Mouse (Mus musculus) kidney, embryonic 16.5 days (tissue): Measurements from ENCODE around the gene Spata2. TPM values are rescaled to one million over a fixed set of nuclear protein-coding genes. Genes with fewer than 3 reads are reported as not detected.

Source experiments
- ATAC-seq: fragments of 200-750 bp; cut with Nextera tagmentation; 2 replicates; pipeline ENCODE4 v1.8.0; 2017; ENCODE audit warnings: moderate TSS enrichment; ENCODE audit not compliant: low FRiP score, low TSS enrichment
- H3K27ac ChIP-seq: fragments of 300-500 bp; sonication (generic); 2 replicates; pipeline ENCODE4 v1.5.1; 2014; ENCODE audit warnings: low read length
- H3K27me3 ChIP-seq: fragments of 300-500 bp; sonication (generic); 2 replicates; pipeline ENCODE4 v1.6.1; 2014; ENCODE audit warnings: low read length, control low read depth, mixed read lengths; ENCODE audit not compliant: insufficient read depth
- H3K36me3 ChIP-seq: fragments of 300-500 bp; sonication (generic); 2 replicates; pipeline ENCODE4 v1.6.1; 2014; ENCODE audit warnings: low read length, control low read depth, mixed read lengths; ENCODE audit not compliant: insufficient read depth
- H3K4me1 ChIP-seq: fragments of 300-500 bp; sonication (generic); 2 replicates; pipeline ENCODE4 v1.6.1; 2014; ENCODE audit warnings: low read length, control low read depth, mixed read lengths; ENCODE audit not compliant: insufficient read depth
- H3K4me2 ChIP-seq: fragments of 300-500 bp; sonication (generic); replicated peaks from 2 replicates; pipeline ENCODE4 v1.6.1; 2014; ENCODE audit warnings: low read depth, low read length
- H3K4me3 ChIP-seq: fragments of 300-500 bp; sonication (generic); 2 replicates; pipeline ENCODE4 v1.5.1; 2014; ENCODE audit warnings: mild to moderate bottlenecking, low read length
- H3K9ac ChIP-seq: fragments of 300-500 bp; sonication (generic); replicated peaks from 2 replicates; pipeline ENCODE4 v1.6.1; 2014; ENCODE audit warnings: low read length
- H3K9me3 ChIP-seq: fragments of 300-500 bp; sonication (generic); 2 replicates; pipeline ENCODE4 v1.6.1; 2016; ENCODE audit warnings: low read length, control low read depth
- WGBS: fragments of 180-500 bp; shearing (Covaris S2); extraction: QIAGEN DNeasy Blood & Tissue Kit; methylation state at CpG from one replicate; pipeline ENCODE4 v1.1.7; 2014; 5-methylcytosine and 5-hydroxymethylcytosine counted together
- polyA plus RNA-seq: library from polyadenylated mRNA; unstranded; fragments of >200 nt; fragmentation: Nextera tagmentation; extraction: Ambion mirVana; gene quantifications from 2 replicates; pipeline ENCODE4 v1.2.1, GENCODE M21; 2015

The Spata2 gene
- polyA plus RNA-seq, 1 experiment from 2014 or later = 18.3 TPM

DNA sequence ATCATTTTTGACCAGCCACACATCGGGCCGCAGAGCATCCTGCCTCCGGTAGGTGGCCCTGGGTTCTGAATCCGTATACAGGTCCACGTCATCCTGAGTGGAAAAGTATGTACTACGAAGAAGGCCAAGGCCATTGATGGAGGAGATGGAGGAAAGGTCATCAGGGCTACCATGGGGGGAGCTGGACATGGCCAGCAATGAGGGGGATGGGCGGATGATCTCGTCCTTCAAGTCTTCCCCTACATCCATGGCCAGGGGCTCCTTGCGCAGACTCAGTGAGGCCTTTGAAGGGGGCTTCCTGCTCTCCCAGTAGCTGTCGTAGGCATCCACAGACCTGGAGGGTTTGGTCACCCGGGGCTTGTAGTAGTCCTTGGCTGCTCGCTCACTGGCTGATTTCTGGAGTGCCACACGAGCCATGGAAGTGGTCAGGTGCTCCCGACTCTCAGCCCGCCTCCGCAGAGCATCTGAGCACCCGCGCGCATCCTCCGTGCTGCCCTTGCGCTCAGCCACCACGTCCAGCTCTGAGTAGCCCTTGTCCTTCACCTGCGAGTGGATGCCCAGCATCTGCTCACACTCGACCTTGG, 8.8 kb downstream of the Spata2 start:
- H3K4me3 ChIP-seq = no peak overlapping the region
- no peak for ATAC-seq
- no peak overlapping the region for H3K9ac ChIP-seq
- peaks cover 3% of the 10 kb centered on the region; the same call in 1 of the 2 replicates for H3K4me1 ChIP-seq
- peaks cover 30% of the 10 kb centered on the region for H3K36me3 ChIP-seq
- no peak overlapping the region for H3K27ac ChIP-seq
- no peaks in the 10 kb centered on the region for H3K27me3 ChIP-seq
- WGBS = 93% methylated on average over 24 of the region's 24 CpGs
- H3K4me2 ChIP-seq = no peak overlapping the region
- no peaks in the 10 kb centered on the region for H3K9me3 ChIP-seq

DNA sequence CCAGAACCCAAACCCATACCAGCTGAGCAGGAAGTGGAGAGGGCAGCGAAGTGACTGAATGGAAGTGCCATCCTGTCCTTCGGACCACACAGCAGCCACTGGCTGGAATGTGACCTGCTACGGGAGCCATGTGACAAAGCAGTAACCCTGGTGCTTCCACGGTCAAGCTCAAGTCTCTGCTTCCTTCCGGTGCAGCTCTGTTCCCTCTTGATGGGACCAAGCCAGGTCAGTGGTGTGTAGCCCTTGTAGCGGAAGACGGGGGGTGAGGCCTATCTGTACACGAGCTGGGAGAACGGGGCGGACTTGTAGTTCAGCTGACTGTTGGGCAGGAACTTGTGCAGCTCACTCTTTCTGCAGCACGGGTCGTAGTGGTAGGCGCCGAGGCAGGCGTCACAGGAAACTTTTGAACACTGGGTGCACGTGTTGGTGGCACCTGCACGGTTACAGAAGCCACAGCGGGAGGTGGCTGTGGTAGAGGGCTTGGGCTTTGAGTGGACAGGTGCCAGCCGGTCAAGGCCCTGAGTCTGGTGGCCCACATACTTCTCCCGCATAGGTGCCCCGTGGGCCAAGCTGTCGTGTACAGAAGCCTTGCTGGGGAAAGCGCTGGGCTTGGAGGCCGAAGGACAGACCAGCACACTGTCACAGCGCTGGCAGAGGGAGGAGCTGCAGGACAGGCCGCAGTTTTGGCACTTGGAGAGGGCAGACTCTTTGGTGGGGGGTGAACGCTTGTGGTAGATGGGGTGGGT, 9.4 kb downstream of the Spata2 start:
- H3K27me3 ChIP-seq = no peaks in the 10 kb centered on the region
- H3K9ac ChIP-seq = no peak overlapping the region
- H3K36me3 ChIP-seq = peaks cover 27% of the 10 kb centered on the region
- 91% methylated on average over 27 of the region's 27 CpGs for WGBS
- no peaks in the 10 kb centered on the region for H3K9me3 ChIP-seq
- no peak for ATAC-seq
- H3K27ac ChIP-seq = no peak overlapping the region
- H3K4me2 ChIP-seq = no peak overlapping the region
- no peak overlapping the region for H3K4me3 ChIP-seq
- H3K4me1 ChIP-seq = no peaks in the 10 kb centered on the region

DNA sequence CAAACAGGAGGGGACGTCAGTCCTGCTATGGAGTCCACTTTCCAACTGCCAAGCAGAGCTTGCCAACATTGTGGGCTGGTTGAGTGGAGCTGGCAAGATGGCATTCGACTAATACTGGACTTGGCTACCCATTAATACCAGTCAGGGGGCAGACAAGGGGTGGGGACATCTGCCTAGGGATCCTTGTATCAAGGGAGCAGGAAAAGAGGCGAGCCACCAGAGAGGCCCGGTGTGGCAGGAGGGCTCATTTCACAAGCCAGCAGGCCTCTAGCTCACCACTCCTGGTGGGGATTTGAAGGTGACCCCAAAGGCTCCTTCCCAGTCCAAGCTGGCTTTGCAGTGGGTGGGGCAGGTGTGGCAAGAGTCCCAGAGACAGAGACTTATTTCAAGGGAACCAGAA, 10.0 kb downstream of the Spata2 start:
- Histone ChIP-seq H3K4me2 (no peak overlapping the region), H3K9ac (no peak overlapping the region), H3K4me3 (no peak overlapping the region), H3K36me3 (peaks cover 27% of the 10 kb centered on the region), H3K27me3 (no peaks in the 10 kb centered on the region), H3K9me3 (no peaks in the 10 kb centered on the region), H3K4me1 (no peaks in the 10 kb centered on the region), H3K27ac (no peak overlapping the region)
- ATAC-seq = no peak
- 92% methylated on average over 4 of the region's 4 CpGs for WGBS

DNA sequence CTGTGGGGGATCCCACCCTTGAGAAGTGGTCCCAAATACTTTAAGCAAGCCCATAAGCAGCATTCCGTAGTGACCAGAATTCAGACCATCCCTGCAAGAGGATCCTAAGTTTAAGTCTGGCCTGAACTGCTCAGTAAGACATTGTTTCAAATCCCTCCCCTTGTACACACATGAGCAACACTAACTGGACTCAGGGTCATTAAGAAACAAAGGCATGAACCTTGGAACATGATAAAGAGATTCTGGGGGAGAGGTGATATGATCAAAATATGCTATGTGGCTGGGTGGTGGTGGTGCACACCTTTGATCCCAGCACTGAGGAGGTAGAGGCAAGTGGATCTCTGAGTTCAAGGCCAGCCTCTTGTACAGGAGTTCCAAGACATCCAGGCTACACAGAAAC, 13.2 kb downstream of the Spata2 start:
- H3K27ac ChIP-seq = no peak overlapping the region
- H3K4me2 ChIP-seq = no peak overlapping the region
- H3K4me3 ChIP-seq = no peak overlapping the region
- H3K9me3 ChIP-seq = no peaks in the 10 kb centered on the region
- 88% methylated on average over 1 of the region's 1 CpGs for WGBS
- H3K36me3 ChIP-seq = peaks cover 33% of the 10 kb centered on the region
- no peak for ATAC-seq
- H3K27me3 ChIP-seq = no peaks in the 10 kb centered on the region
- no peak overlapping the region for H3K9ac ChIP-seq
- peaks cover 17% of the 10 kb centered on the region for H3K4me1 ChIP-seq

DNA sequence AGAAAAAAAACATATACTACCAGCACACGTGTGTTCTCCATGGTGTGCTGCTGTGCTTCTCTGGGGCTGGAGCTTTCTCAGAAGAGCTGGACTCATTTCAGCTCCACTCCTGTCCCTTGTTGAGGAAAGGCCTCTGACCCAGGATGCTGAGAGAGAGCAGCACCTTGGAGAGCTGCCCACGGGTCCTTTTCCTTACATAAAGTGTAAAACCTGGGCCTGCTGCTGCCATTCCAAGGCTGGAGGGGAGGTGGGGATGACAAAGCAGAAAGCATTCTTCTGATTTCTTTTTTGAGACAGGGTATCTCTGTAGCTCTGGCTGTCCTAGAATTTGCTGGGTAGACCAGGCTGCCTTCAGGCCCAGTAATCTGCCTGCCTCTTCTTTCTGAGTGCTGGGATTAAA, 14.6 kb downstream of the Spata2 start:
- peaks cover 17% of the 10 kb centered on the region for H3K4me1 ChIP-seq
- no peak overlapping the region for H3K4me2 ChIP-seq
- H3K36me3 ChIP-seq = peaks cover 35% of the 10 kb centered on the region
- no peak overlapping the region for H3K4me3 ChIP-seq
- no peak overlapping the region for H3K9ac ChIP-seq
- H3K9me3 ChIP-seq = no peaks in the 10 kb centered on the region
- ATAC-seq = no peak
- H3K27me3 ChIP-seq = no peaks in the 10 kb centered on the region
- no peak overlapping the region for H3K27ac ChIP-seq
- 44% methylated on average over 2 of the region's 2 CpGs for WGBS

DNA sequence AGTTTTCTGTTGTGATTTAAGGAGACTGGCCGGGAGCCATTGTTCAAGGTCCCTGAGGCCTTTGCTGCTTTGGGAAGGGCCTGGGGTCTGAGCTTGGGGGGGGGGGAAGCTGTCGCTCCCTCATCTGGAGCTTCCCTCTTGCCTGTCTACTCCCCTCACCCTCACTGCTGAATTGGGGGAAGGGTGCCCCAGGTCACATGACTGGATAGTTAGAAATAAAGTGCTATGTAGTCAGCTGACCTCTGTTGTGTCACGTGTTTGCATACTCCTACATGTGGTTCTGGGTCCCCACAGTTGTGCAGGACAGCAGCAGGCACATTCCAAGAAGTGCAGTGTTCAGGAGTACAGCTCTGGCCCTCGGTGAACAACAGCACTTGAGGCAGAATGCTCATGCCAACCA, 15.9 kb downstream of the Spata2 start:
- no peaks in the 10 kb centered on the region for H3K9me3 ChIP-seq
- peak; percentile 50 for ATAC-seq
- peak overlapping the region; percentile 20; the same call in 1 of the 2 replicates for H3K9ac ChIP-seq
- peaks cover 37% of the 10 kb centered on the region for H3K36me3 ChIP-seq
- no peak overlapping the region for H3K4me3 ChIP-seq
- peak overlapping the region; percentile 89 for H3K27ac ChIP-seq
- 0 out of 2 replicates have a peak overlapping the region, but pooled peaks have one; percentile 23 for H3K4me2 ChIP-seq
- 58% methylated on average over 4 of the region's 4 CpGs for WGBS
- no peaks in the 10 kb centered on the region for H3K27me3 ChIP-seq
- H3K4me1 ChIP-seq = peaks cover 17% of the 10 kb centered on the region

DNA sequence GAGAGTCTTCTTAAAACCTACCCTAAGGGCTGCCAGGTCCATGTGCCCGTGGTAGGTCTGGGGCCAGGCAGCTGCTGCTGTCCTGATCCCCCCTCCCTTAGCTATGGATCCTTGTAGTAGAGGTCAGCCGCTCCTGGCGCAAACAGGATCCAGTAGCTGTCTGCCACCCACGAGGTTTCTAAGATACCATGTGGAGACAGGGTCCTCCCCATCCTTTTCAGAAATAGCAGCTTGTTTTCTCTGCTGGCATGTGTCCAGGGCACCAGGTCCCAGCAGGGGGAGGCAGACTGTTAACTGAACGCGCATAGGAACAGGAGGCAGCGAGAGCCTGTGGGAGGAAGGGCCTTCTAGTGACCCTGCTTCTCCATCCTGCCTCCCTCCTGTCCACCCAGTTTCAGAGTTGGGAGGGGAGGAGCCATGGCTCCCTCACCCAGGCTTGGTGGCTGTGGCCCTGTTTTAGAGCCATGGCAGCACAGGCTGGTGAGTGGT, 16.4 kb downstream of the Spata2 start:
- Histone ChIP-seq H3K4me1 (peaks cover 17% of the 10 kb centered on the region), H3K9me3 (no peaks in the 10 kb centered on the region), H3K36me3 (peaks cover 42% of the 10 kb centered on the region), H3K9ac (peak overlapping the region; percentile 20; the same call in 1 of the 2 replicates), H3K27me3 (no peaks in the 10 kb centered on the region), H3K4me3 (no peak overlapping the region), H3K4me2 (0 out of 2 replicates have a peak overlapping the region, but pooled peaks have one; percentile 23), H3K27ac (peak overlapping the region; percentile 89)
- 7% methylated on average over 7 of the region's 7 CpGs for WGBS
- ATAC-seq = peak; percentile 93

DNA sequence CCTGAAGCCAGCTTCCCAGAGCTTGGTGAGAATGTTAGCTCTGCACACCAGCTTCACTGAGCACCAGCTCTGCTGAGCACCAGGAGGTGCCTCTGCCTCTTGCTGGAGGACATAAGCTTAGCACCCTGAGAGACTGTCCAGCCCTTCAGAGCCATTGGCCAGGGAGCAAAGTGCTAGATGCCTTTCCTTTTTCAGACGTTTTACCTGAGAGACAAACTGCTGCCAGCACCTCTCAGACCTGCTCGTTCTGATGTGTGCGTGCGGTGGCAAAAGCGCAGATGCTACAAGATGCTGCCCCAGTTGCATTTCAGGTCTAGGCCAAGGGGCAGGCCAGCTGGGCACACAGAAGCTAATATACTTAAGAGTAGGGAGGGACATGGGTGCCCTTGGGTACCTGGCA, 17.1 kb downstream of the Spata2 start:
- Histone ChIP-seq H3K9me3 (no peaks in the 10 kb centered on the region), H3K27ac (peak overlapping the region; percentile 89), H3K4me2 (no peak overlapping the region), H3K27me3 (no peaks in the 10 kb centered on the region), H3K4me3 (no peak overlapping the region), H3K36me3 (peaks cover 42% of the 10 kb centered on the region), H3K9ac (peak overlapping the region; percentile 20; the same call in 1 of the 2 replicates), H3K4me1 (peaks cover 17% of the 10 kb centered on the region)
- ATAC-seq = 0 out of 2 replicates have a peak, but pooled peaks have one; percentile 13
- 81% methylated on average over 5 of the region's 5 CpGs for WGBS

DNA sequence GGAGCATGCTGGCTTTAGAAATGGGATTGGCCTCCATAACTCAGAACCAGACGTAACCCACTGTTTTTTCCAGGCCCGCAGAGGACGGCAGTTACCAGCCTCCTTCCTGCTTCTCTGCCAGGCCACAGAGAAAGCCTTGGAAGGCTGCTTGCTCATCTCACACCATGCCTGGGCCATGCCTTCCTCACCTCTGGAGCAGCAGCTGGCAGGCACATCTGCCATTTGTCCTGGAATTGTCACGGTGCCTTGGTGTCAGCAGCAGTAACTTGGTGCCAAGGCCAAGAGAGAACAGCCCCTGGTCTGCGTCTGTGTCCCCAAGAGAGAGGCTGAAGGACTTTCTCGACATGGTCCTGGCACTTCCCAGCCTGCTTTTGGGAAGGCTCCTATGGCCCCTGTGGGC, 18.5 kb downstream of the Spata2 start:
- Histone ChIP-seq H3K4me1 (peaks cover 17% of the 10 kb centered on the region), H3K4me2 (no peak overlapping the region), H3K36me3 (peaks cover 51% of the 10 kb centered on the region), H3K27ac (no peak overlapping the region), H3K9ac (no peak overlapping the region), H3K27me3 (no peaks in the 10 kb centered on the region), H3K9me3 (no peaks in the 10 kb centered on the region), H3K4me3 (no peak overlapping the region)
- 83% methylated on average over 6 of the region's 6 CpGs for WGBS
- no peak for ATAC-seq

DNA sequence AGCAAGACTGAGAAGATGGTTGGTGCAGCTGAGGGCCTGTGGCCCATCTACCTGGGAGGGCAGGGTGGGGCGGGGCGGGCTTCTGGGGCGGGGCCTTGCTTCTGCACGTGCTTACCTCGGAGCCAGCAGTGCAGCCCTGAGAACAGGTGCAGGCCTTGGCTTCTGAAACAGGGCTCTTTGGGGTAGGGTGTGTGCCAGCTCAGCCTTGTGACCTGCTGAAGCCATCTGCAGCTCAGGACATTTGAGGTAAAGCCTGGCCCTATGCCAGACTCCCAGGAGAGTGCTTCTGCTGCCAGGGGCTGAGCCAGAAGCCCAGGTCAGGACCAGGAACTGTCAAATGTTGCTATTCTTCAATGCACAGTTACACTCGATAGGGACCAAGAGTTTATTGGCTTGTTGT, 21.1 kb downstream of the Spata2 start:
- H3K4me2 ChIP-seq = no peak overlapping the region
- no peaks in the 10 kb centered on the region for H3K27me3 ChIP-seq
- 84% methylated on average over 6 of the region's 6 CpGs for WGBS
- peaks cover 58% of the 10 kb centered on the region for H3K36me3 ChIP-seq
- no peak overlapping the region for H3K9ac ChIP-seq
- H3K9me3 ChIP-seq = no peaks in the 10 kb centered on the region
- peaks cover 11% of the 10 kb centered on the region for H3K4me1 ChIP-seq
- H3K27ac ChIP-seq = no peak overlapping the region
- H3K4me3 ChIP-seq = no peak overlapping the region
- no peak for ATAC-seq
